Comparison of ENCODE assay signal across 8 mouse cellular contexts in the genomic region with DNA sequence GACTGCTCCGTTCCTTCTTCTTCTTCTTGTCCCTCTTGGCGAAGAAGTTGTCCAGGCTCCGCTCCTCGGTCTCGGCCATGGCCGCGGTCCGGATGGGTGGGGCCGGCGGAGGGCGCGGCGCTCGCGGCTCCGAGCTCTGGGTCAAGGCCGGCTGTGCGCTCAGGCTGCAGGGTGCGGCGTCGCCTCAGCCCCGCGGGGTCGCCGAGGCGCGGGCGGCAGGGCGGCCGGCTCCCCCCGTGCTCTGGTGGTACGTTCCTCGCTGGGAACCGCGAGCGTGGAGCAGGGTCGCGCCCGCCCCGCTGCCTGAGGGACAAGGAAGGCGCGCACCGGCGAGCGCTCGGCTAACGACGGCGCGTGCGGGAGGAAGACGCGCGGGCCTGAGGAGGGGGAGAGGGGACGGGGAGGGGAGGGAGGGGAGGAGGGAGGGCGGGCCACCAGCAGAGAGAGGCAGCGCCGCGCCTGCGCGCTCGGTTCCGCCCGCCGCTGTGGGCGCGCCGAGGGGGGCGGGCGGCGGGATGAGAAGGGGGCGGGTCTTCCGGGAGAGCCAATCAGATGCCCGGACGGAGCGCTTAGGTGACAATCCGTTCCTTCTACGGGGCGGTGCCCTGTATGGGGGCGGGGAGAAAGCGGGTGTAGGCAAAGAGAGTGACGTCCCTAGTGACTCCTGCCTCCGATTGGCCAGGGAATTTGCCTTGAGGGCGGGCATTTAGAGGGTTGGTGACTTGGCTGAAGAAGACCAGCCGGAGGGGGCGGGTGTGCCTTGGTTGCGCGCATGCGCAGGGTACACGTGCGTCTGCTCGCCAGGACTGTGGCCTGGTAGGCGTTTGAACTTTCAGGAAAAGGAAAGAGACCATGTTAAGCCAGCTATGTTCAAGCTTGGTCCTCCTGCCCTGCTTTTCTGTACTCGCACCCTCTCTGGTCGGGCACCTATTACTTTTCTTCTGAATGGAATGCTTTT. TPM values are rescaled to one million over a fixed set of nuclear protein-coding genes. Genes with fewer than 3 reads are reported as not detected.
DNase-seq lines count a peak whose midpoint lies in the region; ATAC-seq lines count a peak whose summit lies in the region.

A gene (minus strand): TSS at position 551 of the 958 bp plus-strand sequence.

- peak within 1 kb of the TSS; percentile 97 for H3K27ac ChIP-seq in lung, embryonic 16.5 days (ENCODE audit: low read length)

- H3K36me3 ChIP-seq in lung, embryonic 16.5 days (ENCODE audit: control insufficient read depth, insufficient read depth, low read length): peaks cover 7% of the 10 kb centered on the region

- peaks cover 18% of the 10 kb centered on the region for H3K4me1 ChIP-seq in lung, embryonic 16.5 days (replicated peaks; ENCODE audit: control insufficient read depth, insufficient read depth, low read length)

- no peaks in the 10 kb centered on the region for H3K27me3 ChIP-seq in lung, embryonic 16.5 days (ENCODE audit: control insufficient read depth, insufficient read depth, low read depth, low read length)

- H3K9me3 ChIP-seq in lung, embryonic 16.5 days (ENCODE audit: control insufficient read depth, low read length): no peaks in the 10 kb centered on the region

- H3K4me3 ChIP-seq in lung, embryonic 16.5 days (ENCODE audit: low read length): peak within 1 kb of the TSS; percentile 96

- WGBS in lung, embryonic 16.5 days: under 1% methylated on average over 78 of the region's 95 CpGs

- peak within 1 kb of the TSS; percentile 83 for H3K4me2 ChIP-seq in lung, embryonic 16.5 days (ENCODE audit: low read depth, low read length)

- DNase-seq in MEL-GATA-1-ER (ENCODE audit: extremely low read depth, low read depth): peak; percentile 97
- DNase-seq in cerebellum, adult 8-10 months: peak; percentile 99
- peak; percentile 100 for DNase-seq in forelimb bud, embryonic 11.5 days (ENCODE audit: low read depth, low spot score)
- peak; percentile 98 for DNase-seq in layer of hippocampus, adult 9-10 months (ENCODE audit: low spot score)
- DNase-seq in ovary, postnatal 10 days (ENCODE audit: low spot score): peak; percentile 88
- DNase-seq in thymus, postnatal 10 days (ENCODE audit: low spot score in 2 of 2): peak; percentile 98 to 100

- ATAC-seq in hematopoietic stem cell, adult 5-6 weeks (replicated peaks in 1 of 2; ENCODE audit: insufficient read depth in 1 of 2, low FRiP score in 2 of 2, low TSS enrichment in 1 of 2, low read depth in 1 of 2, poor library complexity in 2 of 2, severe bottlenecking in 2 of 2): peak; percentile 96 to 99
- ATAC-seq in lung, embryonic 16.5 days (ENCODE audit: low read depth): peak; percentile 98

- H3K9ac ChIP-seq in lung, embryonic 16.5 days (ENCODE audit: low read length): peak within 1 kb of the TSS; percentile 98

RNA-seq across cellular contexts. Expression of the gene that starts here (rescaled TPM):
- total RNA-seq in hematopoietic stem cell, adult 5-6 weeks (2017): 172 and 198 TPM in 2 replicates
- polyA plus RNA-seq in lung, embryonic 16.5 days (2015; fragmentation: Nextera tagmentation; extraction: Ambion mirVana): 88.8 and 92.7 TPM in 2 replicates

Comparison
In these comparisons a context has a peak if more than half of its experiments do, and no peak if none do; other contexts are left out.
1. Peak in every context shown above with its lines: DNase-seq, ATAC-seq, H3K4me3 ChIP-seq and H3K27ac ChIP-seq.